Mouse (Mus musculus): ENCODE measurements around the gene Gm10665.
"Not testable (repeated sequence)": the region's sequence is repeated elsewhere in the genome, so short reads cannot be mapped to it uniquely, and the experiment has no call there.

Gene Gm10665

GRCm38 (mm10) chr7:22463975-22464374 lies at the start of gene Gm10665:
TSS of gene Gm10665 (minus strand) at chr7:22464075.
- not testable (repeated sequence) for DNase-seq (ENCODE audit: low spot score)

DNA sequence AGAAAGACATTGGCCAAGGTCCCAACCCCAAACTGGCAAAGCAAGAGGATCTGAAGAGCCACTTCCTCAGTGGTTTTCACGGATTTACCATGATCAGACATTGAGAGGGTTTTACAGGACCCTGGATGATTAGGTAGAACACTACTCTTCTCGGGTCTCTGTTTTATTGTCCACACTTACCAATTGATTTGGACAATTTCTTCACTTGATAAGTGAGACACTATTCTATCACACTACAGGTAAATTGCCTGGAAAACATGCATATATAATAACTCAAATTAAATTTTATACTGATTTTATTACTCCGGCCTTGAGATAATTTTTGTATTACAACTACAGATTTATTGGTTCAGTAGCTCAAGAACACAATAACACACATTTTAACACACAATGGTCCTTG lies 35.7 kb upstream of the Gm10665 start, which contains the start of gene Vmn1r151:
TSS of gene Vmn1r151 (minus strand) at position 101 of the 400 bp plus-strand sequence.
- DNase-seq (ENCODE audit: low spot score) = not testable (repeated sequence)

DNA sequence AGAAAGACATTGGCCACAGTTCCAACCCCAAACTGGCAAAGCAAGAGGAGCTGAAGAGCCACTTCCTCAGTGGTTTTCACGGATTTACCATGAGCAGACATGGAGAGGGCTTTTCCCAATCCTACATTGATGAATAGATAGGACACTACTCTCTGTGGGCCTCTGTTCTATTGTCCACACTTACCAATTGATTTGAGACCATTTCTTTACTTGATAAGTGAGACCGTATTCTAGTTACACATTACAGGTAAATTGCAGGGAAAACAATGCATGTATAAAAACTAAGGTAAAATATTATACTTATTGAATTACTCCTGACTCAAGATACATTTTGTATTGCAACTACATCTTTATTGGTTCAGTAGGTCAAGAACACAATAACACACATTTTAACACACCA lies 25.7 kb downstream of the Gm10665 start, which contains the start of gene Vmn1r149:
TSS of gene Vmn1r149 (minus strand) at position 101 of the 400 bp plus-strand sequence.
- not testable (repeated sequence) for DNase-seq (ENCODE audit: low spot score)

- DNase-seq (ENCODE audit: low spot score) = not testable (repeated sequence)
These were observed 50.6 kb downstream of the Gm10665 start, which contains the start of gene Vmn1r148 for GRCm38 (mm10) chr7:22413283-22413682. TSS of gene Vmn1r148 (plus strand) at chr7:22413583.

Measured in embryo, embryonic 10 days (tissue).